Mouse (Mus musculus): ENCODE measurements at regions not wholly inside any gene's neighbourhood (a gene's known extent, or its start where the extent isn't known, plus 50 kb on each side); places are given as distances from the start of the nearest gene placed in this dataset.

DNA sequence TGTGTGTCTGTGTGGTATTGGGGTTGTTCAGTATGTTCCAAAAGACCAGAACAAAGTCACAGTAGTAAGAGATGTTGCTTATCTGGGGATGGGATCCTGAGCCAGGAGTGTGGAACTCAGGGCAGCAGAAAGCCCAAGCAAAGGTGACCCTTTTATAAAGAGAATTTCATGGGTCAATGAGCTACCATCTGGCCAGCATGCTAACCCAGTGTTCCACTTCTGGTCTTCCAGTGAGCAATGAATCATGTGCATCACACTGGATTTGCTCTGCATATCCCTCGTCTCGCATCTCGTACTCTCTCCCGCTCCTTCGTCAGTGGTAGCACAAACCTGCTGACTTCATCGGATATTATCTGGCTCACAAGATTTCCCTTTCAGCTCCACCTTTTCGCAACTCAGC is 791.9 kb downstream of the Poteg start:
- Histone ChIP-seq H3K4me1 (ENCODE audit: control insufficient read depth, insufficient read depth, low read length) (no peaks in the 10 kb centered on the region), H3K27ac (ENCODE audit: insufficient read depth, low read length) (no peak overlapping the region), H3K4me3 (ENCODE audit: insufficient read depth, low read length) (no peak overlapping the region)
- TF ChIP-seq POLR2A (IDR thresholded peaks at IDR 0.05; ENCODE audit: extremely low read depth, insufficient read depth, low read length): no peak
- no peak for TF ChIP-seq CTCF (IDR thresholded peaks at IDR 0.05; ENCODE audit: extremely low read depth, insufficient read depth, low read length)

GRCm38 (mm10) chr8:28252399-28253240 is 805.1 kb downstream of the Poteg start:
- no peak overlapping the region for H3K27ac ChIP-seq (ENCODE audit: insufficient read depth, low read length)
- H3K4me3 ChIP-seq (ENCODE audit: insufficient read depth, low read length): no peak overlapping the region
- no peak for TF ChIP-seq POLR2A (IDR thresholded peaks at IDR 0.05; ENCODE audit: extremely low read depth, insufficient read depth, low read length)
- no peak for TF ChIP-seq CTCF (IDR thresholded peaks at IDR 0.05; ENCODE audit: extremely low read depth, insufficient read depth, low read length)
- H3K4me1 ChIP-seq (ENCODE audit: control insufficient read depth, insufficient read depth, low read length): no peaks in the 10 kb centered on the region

DNA sequence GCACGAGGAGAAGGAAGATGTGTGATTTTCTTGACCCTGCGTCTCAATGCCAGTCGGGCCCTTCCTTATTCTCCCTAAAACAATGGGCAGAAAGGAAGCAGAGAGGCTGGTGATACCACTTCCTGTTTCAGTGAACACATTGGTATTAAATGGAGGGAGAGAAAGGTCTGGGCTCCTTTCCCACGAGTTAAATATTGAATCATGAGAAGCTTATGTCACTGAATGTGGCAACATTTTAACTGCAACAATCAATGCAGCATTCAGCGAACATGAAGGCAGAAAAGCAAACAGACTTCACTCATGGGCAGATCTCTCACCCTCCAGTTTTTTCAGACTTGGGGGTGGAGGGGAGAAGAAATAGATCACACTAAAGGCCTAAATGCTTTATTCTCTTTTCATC is 819.8 kb downstream of the Poteg start:
- no peak overlapping the region for H3K27ac ChIP-seq (ENCODE audit: insufficient read depth, low read length)
- H3K4me1 ChIP-seq (ENCODE audit: control insufficient read depth, insufficient read depth, low read length): no peaks in the 10 kb centered on the region
- no peak overlapping the region for H3K4me3 ChIP-seq (ENCODE audit: insufficient read depth, low read length)
- TF ChIP-seq CTCF (IDR thresholded peaks at IDR 0.05; ENCODE audit: extremely low read depth, insufficient read depth, low read length) (no peak), POLR2A (IDR thresholded peaks at IDR 0.05; ENCODE audit: extremely low read depth, insufficient read depth, low read length) (no peak)

GRCm38 (mm10) chr8:28284257-28284656 is 836.8 kb downstream of the Poteg start:
- Histone ChIP-seq H3K27ac (ENCODE audit: insufficient read depth, low read length) (no peak overlapping the region), H3K4me3 (ENCODE audit: insufficient read depth, low read length) (no peak overlapping the region), H3K4me1 (ENCODE audit: control insufficient read depth, insufficient read depth, low read length) (no peaks in the 10 kb centered on the region)
- TF ChIP-seq POLR2A (IDR thresholded peaks at IDR 0.05; ENCODE audit: extremely low read depth, insufficient read depth, low read length): no peak

- no peak for TF ChIP-seq POLR2A (IDR thresholded peaks at IDR 0.05; ENCODE audit: extremely low read depth, insufficient read depth, low read length)
- no peak for TF ChIP-seq CTCF (IDR thresholded peaks at IDR 0.05; ENCODE audit: extremely low read depth, insufficient read depth, low read length)
- Histone ChIP-seq H3K4me3 (ENCODE audit: insufficient read depth, low read length) (no peak overlapping the region), H3K27ac (ENCODE audit: insufficient read depth, low read length) (no peak overlapping the region), H3K4me1 (ENCODE audit: control insufficient read depth, insufficient read depth, low read length) (no peaks in the 10 kb centered on the region; the same call in 1 of the 2 replicates)
Measured at GRCm38 (mm10) chr8:28298896-28299793, 851.7 kb downstream of the Poteg start.

DNA sequence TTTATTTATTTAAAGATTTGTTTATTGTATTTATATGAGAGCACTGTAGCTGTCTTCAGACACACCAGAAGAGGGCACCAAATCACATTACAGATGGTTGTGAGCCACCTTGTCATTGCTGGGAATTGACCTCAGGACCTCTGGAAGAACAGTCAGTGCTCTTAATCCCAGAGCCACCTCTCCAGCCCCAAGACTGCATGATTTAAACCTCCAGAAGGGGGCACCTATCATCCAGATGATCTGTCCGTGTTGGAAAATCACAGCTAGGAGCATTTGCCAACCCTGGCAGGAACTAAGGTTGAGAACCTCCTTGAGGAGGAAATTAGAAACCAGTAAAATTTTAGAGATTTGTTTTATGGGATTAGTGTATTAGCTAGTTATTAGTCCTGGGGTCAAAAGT is 869.6 kb downstream of the Poteg start:
- Histone ChIP-seq H3K4me1 (ENCODE audit: control insufficient read depth, insufficient read depth, low read length) (no peaks in the 10 kb centered on the region), H3K27ac (ENCODE audit: insufficient read depth, low read length) (no peak overlapping the region), H3K4me3 (ENCODE audit: insufficient read depth, low read length) (no peak overlapping the region)
- TF ChIP-seq CTCF (IDR thresholded peaks at IDR 0.05; ENCODE audit: extremely low read depth, insufficient read depth, low read length) (no peak), POLR2A (IDR thresholded peaks at IDR 0.05; ENCODE audit: extremely low read depth, insufficient read depth, low read length) (no peak)

GRCm38 (mm10) chr8:28333388-28333787 is 885.9 kb downstream of the Poteg start:
- Histone ChIP-seq H3K4me3 (ENCODE audit: insufficient read depth, low read length) (no peak overlapping the region), H3K4me1 (ENCODE audit: control insufficient read depth, insufficient read depth, low read length) (no peaks in the 10 kb centered on the region; the same call in 1 of the 2 replicates), H3K27ac (ENCODE audit: insufficient read depth, low read length) (no peak overlapping the region)
- TF ChIP-seq POLR2A (IDR thresholded peaks at IDR 0.05; ENCODE audit: extremely low read depth, insufficient read depth, low read length) (no peak), CTCF (IDR thresholded peaks at IDR 0.05; ENCODE audit: extremely low read depth, insufficient read depth, low read length) (no peak)

DNA sequence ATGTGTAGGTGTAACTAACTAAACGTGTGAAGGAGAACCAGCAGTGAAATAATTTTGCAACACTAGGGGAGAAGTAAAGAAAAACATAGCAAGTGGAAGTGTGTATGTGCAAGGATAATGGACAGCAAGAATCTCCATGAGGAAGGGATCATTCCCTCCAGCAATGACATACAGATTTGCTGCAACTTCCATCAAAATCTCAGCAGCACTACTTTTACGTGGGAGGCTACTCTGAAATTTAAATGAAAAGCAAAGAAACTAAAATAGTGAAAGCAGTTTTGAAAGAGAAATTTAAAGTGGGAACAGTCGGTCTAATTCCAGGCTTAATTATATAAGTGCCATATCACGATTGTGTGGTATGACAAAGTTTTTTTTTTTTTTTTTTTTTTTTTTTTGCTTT is 890.0 kb downstream of the Poteg start:
- no peak overlapping the region for H3K27ac ChIP-seq (ENCODE audit: insufficient read depth, low read length)
- no peak for TF ChIP-seq CTCF (IDR thresholded peaks at IDR 0.05; ENCODE audit: extremely low read depth, insufficient read depth, low read length)
- TF ChIP-seq POLR2A (IDR thresholded peaks at IDR 0.05; ENCODE audit: extremely low read depth, insufficient read depth, low read length): no peak
- H3K4me1 ChIP-seq (ENCODE audit: control insufficient read depth, insufficient read depth, low read length): no peaks in the 10 kb centered on the region; the same call in 1 of the 2 replicates
- H3K4me3 ChIP-seq (ENCODE audit: insufficient read depth, low read length): no peak overlapping the region

DNA sequence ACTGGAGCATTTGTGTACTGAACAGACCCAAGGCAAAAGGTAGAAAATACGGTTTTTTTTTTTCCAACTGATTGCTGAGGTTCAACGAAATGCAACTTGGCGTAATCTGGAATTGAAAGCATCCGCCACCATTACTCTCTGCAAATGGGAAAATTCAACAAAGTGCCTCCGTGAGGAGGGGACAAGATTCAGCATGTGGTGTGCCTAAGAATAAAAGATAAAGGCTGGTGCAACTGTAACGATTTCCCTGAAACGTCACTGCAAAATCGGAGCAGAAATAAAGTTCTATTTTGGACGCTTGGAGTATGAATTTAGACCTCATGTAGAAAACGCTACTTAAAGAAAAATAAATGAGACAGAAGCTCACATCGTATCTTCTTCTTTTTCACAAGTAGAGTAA is 893.8 kb downstream of the Poteg start:
- Histone ChIP-seq H3K4me3 (ENCODE audit: insufficient read depth, low read length) (no peak overlapping the region), H3K4me1 (ENCODE audit: control insufficient read depth, insufficient read depth, low read length) (no peaks in the 10 kb centered on the region; the same call in 1 of the 2 replicates), H3K27ac (ENCODE audit: insufficient read depth, low read length) (no peak overlapping the region)
- no peak for TF ChIP-seq CTCF (IDR thresholded peaks at IDR 0.05; ENCODE audit: extremely low read depth, insufficient read depth, low read length)
- no peak for TF ChIP-seq POLR2A (IDR thresholded peaks at IDR 0.05; ENCODE audit: extremely low read depth, insufficient read depth, low read length)

Measured in cortical plate, adult 2 months (tissue).